Mouse (Mus musculus) urinary bladder, postnatal 10 days (tissue): Measurements from ENCODE around the gene Rdh16f1.

ENCODE experiments used
- DNase-seq: peaks from one replicate; pipeline ENCODE4 v3.0.0; 2022; ENCODE audit warnings: low spot score

Gene Rdh16f1

DNA sequence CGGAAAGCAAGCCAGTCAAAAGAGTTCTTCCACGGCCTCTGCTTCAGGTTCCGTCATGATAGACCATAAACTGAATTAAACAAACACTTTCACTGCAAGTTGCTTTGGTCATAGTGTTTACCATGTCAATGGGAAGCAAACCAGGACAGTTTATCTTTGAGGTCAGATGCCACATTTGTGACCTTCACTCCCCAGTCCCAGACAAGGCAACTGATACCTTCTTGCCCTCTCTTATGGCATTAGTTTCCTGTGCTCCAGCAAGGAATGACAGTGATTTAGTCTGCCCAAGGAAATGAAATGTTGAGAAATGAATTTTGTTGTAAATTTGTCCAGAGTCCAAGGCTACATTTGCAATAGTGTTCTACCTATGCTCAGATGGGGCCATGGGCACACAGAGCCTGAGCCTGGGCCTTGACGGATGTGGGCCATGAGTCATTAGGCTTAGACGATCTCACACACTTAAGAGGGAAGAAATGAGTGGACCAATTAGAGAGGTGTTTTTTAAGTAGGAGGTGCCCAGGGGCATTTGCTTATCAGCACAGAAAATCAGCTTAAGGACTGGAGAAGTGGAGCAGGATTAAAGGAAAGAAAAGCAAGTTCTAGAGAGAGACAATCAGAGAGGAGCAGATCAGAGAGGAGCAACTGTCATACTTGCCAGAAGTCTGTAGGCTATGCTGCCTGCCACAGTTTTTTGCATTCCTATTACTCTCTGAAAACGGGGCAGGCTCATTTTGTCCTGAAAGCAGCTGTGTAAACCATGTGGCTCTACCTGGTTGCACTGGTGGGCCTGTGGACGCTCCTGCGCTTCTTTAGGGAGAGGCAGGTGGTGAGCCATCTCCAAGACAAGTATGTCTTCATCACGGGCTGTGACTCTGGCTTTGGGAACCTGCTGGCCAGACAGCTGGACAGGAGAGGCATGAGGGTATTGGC, at the start of gene Rdh16f1, which contains the start of gene Rdh1:
Gene Rdh16f1 (plus strand): TSS at position 607 of the 930 bp plus-strand sequence.
Gene Rdh1 (plus strand): TSS at position 541 of the 930 bp plus-strand sequence.
- no peak for DNase-seq

GRCm38 (mm10) chr10:127710331-127710730, 49.3 kb upstream of the Rdh16f1 start:
- no peak for DNase-seq

GRCm38 (mm10) chr10:127712736-127713135, 46.9 kb upstream of the Rdh16f1 start:
- no peak for DNase-seq

DNA sequence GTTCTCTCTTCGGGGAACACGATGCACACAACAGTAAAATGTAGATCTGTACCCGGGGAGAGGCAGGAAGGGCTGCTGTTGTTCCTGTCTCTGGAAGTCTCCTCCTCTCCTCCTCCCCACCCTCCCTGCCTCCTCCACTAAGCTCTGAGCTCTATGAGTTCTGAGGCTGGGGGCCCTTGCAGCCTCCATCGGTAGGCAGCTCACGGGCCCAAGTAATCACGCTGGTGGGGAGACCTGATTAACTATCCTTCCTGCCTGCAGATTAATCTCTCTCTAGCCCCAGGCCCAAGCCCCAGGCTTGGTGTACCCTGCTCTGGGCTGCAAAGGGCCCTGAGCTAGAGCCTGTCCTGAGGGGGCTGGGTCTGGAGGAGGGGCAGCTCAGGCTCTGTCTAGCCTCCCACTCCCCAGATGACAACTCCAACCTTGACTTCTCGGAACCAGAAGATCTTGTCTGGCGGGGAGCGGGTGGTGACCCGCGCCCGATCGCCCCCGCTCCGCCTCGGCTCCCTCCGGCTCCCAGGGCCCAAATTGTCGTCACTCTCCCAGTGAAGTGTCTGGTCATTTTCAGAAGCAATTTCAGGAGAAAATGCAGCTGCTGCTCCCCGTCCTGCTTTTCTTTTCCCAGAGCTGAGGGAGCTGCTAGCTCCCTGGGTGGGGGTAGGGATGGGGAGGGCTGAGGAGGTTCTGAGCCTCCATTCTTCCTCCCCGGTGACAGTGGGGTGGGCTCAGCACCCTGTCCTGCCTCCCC, 37.7 kb upstream of the Rdh16f1 start:
- no peak for DNase-seq

DNA sequence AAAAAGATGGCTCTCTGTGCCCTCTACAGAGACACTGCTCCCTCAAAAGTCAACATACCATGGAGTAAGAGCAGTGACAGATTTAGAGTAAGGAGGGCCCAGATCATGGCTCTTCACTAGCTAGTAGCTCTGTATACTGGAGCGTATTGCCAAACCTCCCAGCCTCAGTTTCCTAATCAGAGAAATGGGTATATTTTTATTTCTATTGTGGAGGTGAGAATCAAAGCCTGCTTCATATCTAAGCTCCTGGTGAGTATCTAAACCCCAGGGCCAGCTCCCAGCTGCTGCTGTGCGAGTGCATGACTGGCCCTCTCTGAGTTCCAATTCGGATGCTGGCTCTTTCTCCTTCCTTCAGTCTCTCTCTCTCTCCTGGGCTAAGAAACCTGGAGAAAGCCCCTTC, 35.4 kb upstream of the Rdh16f1 start, which contains the start of gene Tac2:
Gene Tac2 (plus strand): TSS at position 301 of the 400 bp plus-strand sequence.
- DNase-seq, result no peak

DNA sequence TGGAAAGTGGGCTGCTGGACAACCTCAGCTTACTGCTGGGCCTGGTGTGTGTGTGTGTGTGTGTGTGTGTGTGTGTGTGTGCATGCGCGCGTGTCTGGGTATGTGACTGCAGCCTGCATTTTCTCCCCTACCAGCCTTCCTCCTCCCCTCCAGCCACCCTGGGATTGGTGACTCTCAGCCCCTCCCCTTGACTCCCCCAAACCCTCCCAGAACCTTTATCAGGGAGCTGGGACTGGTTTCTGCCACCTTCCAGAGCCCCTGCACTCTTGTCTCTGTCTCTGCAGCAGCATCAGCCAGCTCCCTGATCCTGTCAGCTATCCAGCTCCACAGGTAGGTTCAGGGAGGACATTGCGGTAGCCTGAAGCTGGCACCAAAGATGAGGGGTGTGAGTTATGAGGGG, 34.5 kb upstream of the Rdh16f1 start:
- DNase-seq, result no peak

DNA sequence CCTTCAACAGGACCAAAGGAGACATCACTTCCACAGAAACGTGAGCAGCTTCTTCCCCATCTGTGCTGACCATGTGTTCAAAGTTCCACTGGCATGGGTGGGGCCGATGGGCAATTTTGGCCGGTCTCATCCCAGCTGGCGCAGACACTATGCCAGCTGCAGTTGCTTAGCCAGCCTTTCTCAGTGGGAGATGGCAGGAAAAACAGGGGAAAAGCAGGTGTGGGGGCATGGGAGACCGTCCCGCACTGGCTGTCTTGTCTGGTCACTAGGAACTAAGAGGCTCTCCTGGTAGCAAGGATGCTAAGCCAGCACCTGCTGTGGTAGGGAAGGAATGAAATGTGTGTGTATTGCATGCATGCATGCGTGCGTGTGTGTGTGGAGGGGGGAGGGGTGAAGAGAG, 31.1 kb upstream of the Rdh16f1 start:
- no peak for DNase-seq

DNA sequence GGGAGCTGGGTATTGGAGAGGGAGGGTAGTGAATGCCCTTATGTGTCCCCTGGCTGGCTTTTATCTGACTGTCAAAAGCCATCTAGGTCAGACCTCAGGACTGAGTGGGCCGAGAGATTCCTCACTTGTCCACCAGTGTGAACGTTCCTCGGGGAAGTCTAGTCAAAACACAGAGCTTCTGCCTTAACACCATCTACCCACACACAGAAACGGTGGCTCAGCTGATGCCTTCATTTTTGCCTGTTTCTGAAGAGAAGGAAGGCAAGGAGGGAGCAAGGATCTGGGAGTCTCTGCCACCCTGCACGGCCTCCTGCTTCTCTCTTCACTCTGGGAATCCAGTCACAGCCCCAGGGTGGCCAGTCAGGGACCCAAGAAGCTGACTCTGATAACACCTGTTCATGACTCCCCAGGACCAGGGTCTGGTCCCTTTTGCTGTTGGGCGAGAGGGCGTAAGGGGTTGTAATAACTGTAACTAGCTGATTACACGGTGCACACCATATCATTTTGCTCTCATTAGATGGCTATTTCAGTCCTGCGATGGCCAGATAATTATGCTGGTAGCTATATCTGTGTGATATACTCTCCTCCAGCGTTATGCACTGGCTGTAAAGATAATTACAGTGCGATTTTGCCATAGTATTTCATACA, 29.2 kb upstream of the Rdh16f1 start:
- DNase-seq, result no peak

GRCm38 (mm10) chr10:127730933-127731310, 28.7 kb upstream of the Rdh16f1 start:
- no peak for DNase-seq

DNA sequence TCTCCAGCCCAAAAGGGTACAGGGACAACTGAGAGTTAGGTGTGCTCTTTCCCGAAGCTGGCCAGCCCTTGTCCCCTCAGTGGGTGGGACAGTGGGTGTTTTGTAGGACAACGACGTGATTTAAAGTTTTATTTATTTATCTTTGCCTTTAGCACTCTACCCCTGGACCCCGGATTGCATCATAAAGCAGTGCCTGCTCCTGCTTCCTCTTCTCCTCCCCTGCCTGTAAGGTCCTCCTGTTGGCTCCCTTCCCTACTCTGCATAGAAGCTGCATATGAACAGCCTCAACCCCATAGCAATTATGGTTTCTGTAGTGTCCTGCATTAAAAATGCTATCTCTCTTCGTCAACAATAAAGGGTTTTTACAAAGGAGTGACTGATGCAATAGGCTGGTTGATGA, 28.2 kb upstream of the Rdh16f1 start:
- DNase-seq, result no peak

DNA sequence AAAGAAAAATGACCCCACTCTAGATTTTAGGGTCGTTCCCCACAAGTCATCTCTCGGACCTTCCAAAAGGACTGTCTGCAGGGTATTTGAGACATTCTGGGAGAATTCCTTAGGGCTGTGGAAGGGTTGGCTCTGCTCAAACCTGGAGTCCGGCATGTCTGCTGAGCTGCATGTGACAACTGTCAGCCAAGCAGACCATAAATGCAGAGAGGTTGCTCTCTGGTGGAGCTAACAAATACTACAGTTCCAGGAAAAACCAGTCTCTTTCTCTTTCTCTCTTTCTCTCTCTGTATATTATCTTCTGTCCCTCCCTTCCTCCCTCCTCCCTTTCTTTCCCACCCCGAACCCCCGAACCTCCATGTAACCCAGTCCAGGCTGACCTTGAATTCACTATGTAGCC, 25.2 kb upstream of the Rdh16f1 start:
- DNase-seq, result no peak

- DNase-seq, result no peak
Observed at GRCm38 (mm10) chr10:127736266-127736665, 23.3 kb upstream of the Rdh16f1 start.

GRCm38 (mm10) chr10:127736916-127737315, 22.7 kb upstream of the Rdh16f1 start:
- DNase-seq, result no peak

GRCm38 (mm10) chr10:127737552-127737951, 22.0 kb upstream of the Rdh16f1 start:
- no peak for DNase-seq

- no peak for DNase-seq
Observed at GRCm38 (mm10) chr10:127738151-127738882, 21.3 kb upstream of the Rdh16f1 start.

DNA sequence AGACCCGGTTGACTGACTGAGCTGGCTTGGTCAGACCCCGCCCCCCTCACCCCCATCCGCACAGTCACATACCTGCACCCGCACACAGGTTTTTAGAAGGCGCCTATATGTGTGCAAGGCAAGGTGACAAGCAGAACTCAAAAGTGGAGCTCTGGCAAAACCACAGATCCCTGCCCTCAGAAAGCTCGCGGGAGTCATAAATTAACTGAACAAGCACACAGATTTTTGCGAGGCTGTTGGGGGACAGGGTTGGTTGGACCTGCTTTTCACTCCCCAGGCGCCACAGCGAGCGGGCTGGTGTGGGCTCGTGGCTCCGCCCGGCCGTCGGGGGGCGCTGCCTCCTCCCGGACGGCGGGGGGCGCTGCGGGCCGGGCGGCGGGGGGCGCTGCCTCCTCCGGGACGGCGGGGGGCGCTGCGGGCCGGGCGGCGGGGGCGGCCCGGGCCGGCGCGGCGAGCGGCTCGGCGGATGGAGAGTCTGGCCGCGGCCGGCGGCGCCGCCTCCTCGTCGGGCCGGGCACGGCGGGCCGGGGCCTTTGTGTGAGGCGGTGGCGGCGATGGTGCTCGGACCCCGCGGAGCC, 20.4 kb upstream of the Rdh16f1 start, which contains the start of gene Zbtb39:
Gene Zbtb39 (plus strand): TSS at position 456 of the 578 bp plus-strand sequence.
- DNase-seq, result no peak

- no peak for DNase-seq
Observed at GRCm38 (mm10) chr10:127739661-127740161, 19.9 kb upstream of the Rdh16f1 start.

- no peak for DNase-seq
Observed at GRCm38 (mm10) chr10:127744661-127745060, 14.9 kb upstream of the Rdh16f1 start.

DNA sequence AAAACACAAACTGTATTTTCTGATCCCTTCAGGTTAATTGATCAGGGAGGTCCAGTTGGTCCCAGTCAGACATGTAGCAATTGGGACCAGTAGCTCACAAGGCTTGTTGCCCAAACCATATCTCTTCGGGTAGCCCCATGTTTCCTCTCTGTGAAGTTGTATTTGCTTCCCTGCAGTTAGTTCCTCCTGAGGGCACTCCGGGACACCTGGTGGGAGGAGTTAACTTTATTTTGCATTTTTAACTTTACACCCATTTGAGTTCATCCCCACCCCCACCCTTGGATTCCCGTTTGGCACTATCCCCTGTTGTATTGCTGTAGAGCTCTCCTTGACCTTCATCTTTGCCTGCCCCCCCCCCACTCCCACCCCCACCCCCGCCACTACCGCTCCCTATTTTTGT, 13.7 kb upstream of the Rdh16f1 start:
- DNase-seq, result no peak

- DNase-seq, result no peak
Observed at GRCm38 (mm10) chr10:127747254-127747653, 12.3 kb upstream of the Rdh16f1 start.
